Mouse (Mus musculus) erythroblast, embryonic 14.5 days (primary cell): ENCODE data around the gene Stab2. TPM values are rescaled to one million over a fixed set of nuclear protein-coding genes. Genes with fewer than 3 reads are reported as not detected.

Experiments
- H3K27me3 ChIP-seq: 2 replicates; pipeline ENCODE4 v1.6.1; 2012; ENCODE audit warnings: inconsistent platforms; ENCODE audit not compliant: control insufficient read depth
- H3K36me3 ChIP-seq: 2 replicates; pipeline ENCODE4 v1.6.1; 2012; ENCODE audit warnings: mild to moderate bottlenecking, inconsistent platforms; ENCODE audit not compliant: control insufficient read depth
- H3K4me1 ChIP-seq: 2 replicates; pipeline ENCODE4 v1.6.1; 2012; ENCODE audit warnings: inconsistent platforms; ENCODE audit not compliant: control insufficient read depth
- H3K4me3 ChIP-seq: replicated peaks from 2 replicates; pipeline ENCODE3; 2012; ENCODE audit warnings: moderate library complexity, mild to moderate bottlenecking, inconsistent platforms
- H3K9me3 ChIP-seq: 2 replicates; pipeline ENCODE4 v1.6.1; 2012; ENCODE audit warnings: low read length, inconsistent platforms, mixed read lengths; ENCODE audit not compliant: control insufficient read depth
- GATA1 ChIP-seq: IDR thresholded peaks from 2 replicates; pipeline ENCODE4 v1.6.1; 2012; ENCODE audit warnings: low read length, inconsistent platforms, mixed read lengths
- TAL1 ChIP-seq: IDR thresholded peaks from 3 replicates; pipeline ENCODE4 v1.6.1; 2012; ENCODE audit warnings: low read length, inconsistent platforms, mixed read lengths
- polyA plus RNA-seq: library from polyadenylated mRNA; stranded (reverse); fragments of >175 nt; gene quantifications from 2 replicates; pipeline ENCODE4 v1.2.3, GENCODE M21; 2012

Gene Stab2
- polyA plus RNA-seq = 0.06 and 0.17 TPM in 2 replicates

- no peaks in the 10 kb centered on the region for H3K27me3 ChIP-seq
- no peak for TF ChIP-seq GATA1
- no peak for TF ChIP-seq TAL1
- no peaks in the 10 kb centered on the region for H3K36me3 ChIP-seq
- no peaks in the 10 kb centered on the region for H3K9me3 ChIP-seq
- H3K4me1 ChIP-seq = no peaks in the 10 kb centered on the region
- H3K4me3 ChIP-seq = no peak within 1 kb of the TSS
Observed at GRCm38 (mm10) chr10:87007385-87008214, at the start of gene Stab2. Gene Stab2, minus strand, starts transcription at chr10:87008025.

GRCm38 (mm10) chr10:87051714-87052113, 43.9 kb upstream of the Stab2 start:
- Histone ChIP-seq H3K9me3 (no peaks in the 10 kb centered on the region), H3K4me1 (no peaks in the 10 kb centered on the region), H3K4me3 (no peak overlapping the region), H3K27me3 (no peaks in the 10 kb centered on the region), H3K36me3 (no peaks in the 10 kb centered on the region)
- TF ChIP-seq TAL1 (no peak), GATA1 (no peak)

- Histone ChIP-seq H3K36me3 (no peaks in the 10 kb centered on the region), H3K9me3 (no peaks in the 10 kb centered on the region), H3K4me3 (no peak overlapping the region), H3K4me1 (no peaks in the 10 kb centered on the region), H3K27me3 (no peaks in the 10 kb centered on the region)
- TF ChIP-seq TAL1 (no peak), GATA1 (no peak)
Observed at GRCm38 (mm10) chr10:87049179-87049578, 41.4 kb upstream of the Stab2 start.

GRCm38 (mm10) chr10:87046931-87047468, 39.2 kb upstream of the Stab2 start:
- no peak for TF ChIP-seq TAL1
- no peak for TF ChIP-seq GATA1

GRCm38 (mm10) chr10:87046469-87046868, 38.6 kb upstream of the Stab2 start:
- TF ChIP-seq TAL1 (no peak), GATA1 (no peak)

More at GRCm38 (mm10) chr10:87046931-87047468, 39.2 kb upstream of the Stab2 start:
- Histone ChIP-seq H3K9me3 (no peaks in the 10 kb centered on the region), H3K4me1 (no peaks in the 10 kb centered on the region), H3K27me3 (no peaks in the 10 kb centered on the region), H3K36me3 (no peaks in the 10 kb centered on the region), H3K4me3 (no peak overlapping the region)

GRCm38 (mm10) chr10:87045273-87045672, 37.4 kb upstream of the Stab2 start:
- no peaks in the 10 kb centered on the region for H3K9me3 ChIP-seq
- no peaks in the 10 kb centered on the region for H3K4me1 ChIP-seq
- H3K4me3 ChIP-seq = no peak overlapping the region
- H3K27me3 ChIP-seq = no peaks in the 10 kb centered on the region
- H3K36me3 ChIP-seq = no peaks in the 10 kb centered on the region
- TF ChIP-seq GATA1 (no peak), TAL1 (no peak)

More at GRCm38 (mm10) chr10:87046469-87046868, 38.6 kb upstream of the Stab2 start:
- Histone ChIP-seq H3K36me3 (no peaks in the 10 kb centered on the region), H3K27me3 (no peaks in the 10 kb centered on the region), H3K4me1 (no peaks in the 10 kb centered on the region), H3K4me3 (no peak overlapping the region), H3K9me3 (no peaks in the 10 kb centered on the region)

- no peaks in the 10 kb centered on the region for H3K9me3 ChIP-seq
- H3K36me3 ChIP-seq = no peaks in the 10 kb centered on the region
- no peaks in the 10 kb centered on the region for H3K4me1 ChIP-seq
- H3K27me3 ChIP-seq = no peaks in the 10 kb centered on the region
- H3K4me3 ChIP-seq = no peak overlapping the region
- TF ChIP-seq GATA1 = no peak
- TF ChIP-seq TAL1 = no peak
Observed at GRCm38 (mm10) chr10:87041265-87041664, 33.4 kb upstream of the Stab2 start.

GRCm38 (mm10) chr10:87039800-87040199, 32.0 kb upstream of the Stab2 start:
- Histone ChIP-seq H3K9me3 (no peaks in the 10 kb centered on the region), H3K4me3 (no peak overlapping the region), H3K4me1 (no peaks in the 10 kb centered on the region), H3K36me3 (no peaks in the 10 kb centered on the region), H3K27me3 (no peaks in the 10 kb centered on the region)
- no peak for TF ChIP-seq GATA1

GRCm38 (mm10) chr10:87039340-87039739, 31.5 kb upstream of the Stab2 start:
- Histone ChIP-seq H3K4me3 (no peak overlapping the region), H3K36me3 (no peaks in the 10 kb centered on the region), H3K27me3 (no peaks in the 10 kb centered on the region), H3K9me3 (no peaks in the 10 kb centered on the region), H3K4me1 (no peaks in the 10 kb centered on the region)
- TF ChIP-seq GATA1 = no peak
- TF ChIP-seq TAL1 = no peak

GRCm38 (mm10) chr10:87037062-87037461, 29.2 kb upstream of the Stab2 start:
- Histone ChIP-seq H3K4me3 (no peak overlapping the region), H3K4me1 (no peaks in the 10 kb centered on the region), H3K36me3 (no peaks in the 10 kb centered on the region), H3K27me3 (no peaks in the 10 kb centered on the region), H3K9me3 (no peaks in the 10 kb centered on the region)
- TF ChIP-seq TAL1 = no peak
- TF ChIP-seq GATA1 = no peak
